Mouse (Mus musculus): Measurements from ENCODE around the gene Rtca. TPM values are rescaled to one million over a fixed set of nuclear protein-coding genes. Genes with fewer than 3 reads are reported as not detected.

Gene Rtca
- polyA plus RNA-seq, 1 experiment, result 29.6 TPM

DNA sequence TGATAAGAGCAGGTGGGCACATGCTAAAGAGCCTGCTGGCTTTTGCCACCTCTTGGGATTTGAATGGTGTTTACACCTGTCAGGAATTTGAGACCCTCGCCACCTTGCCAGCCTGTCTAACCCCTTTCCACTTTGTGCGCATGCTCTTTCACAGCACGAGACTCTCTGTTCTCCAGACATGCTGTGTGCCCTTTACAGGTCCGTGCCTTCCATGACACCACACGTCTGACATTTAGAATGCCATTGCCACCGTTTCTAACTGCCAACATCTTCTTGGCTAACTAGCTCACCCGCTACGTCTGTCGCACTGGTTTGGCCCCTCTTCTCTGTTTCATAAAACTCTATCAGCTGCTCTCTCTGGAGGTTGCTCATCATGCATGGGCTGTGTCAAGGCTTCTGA, 63.7 kb downstream of the Rtca start:
- no peak overlapping the region for H3K4me3 ChIP-seq (ENCODE audit: low read depth, low read length)
- WGBS, result 85% methylated on average over 9 of the region's 9 CpGs
- H3K4me1 ChIP-seq (ENCODE audit: control insufficient read depth, insufficient read depth, insufficient read length, low read length), result peaks cover 5% of the 10 kb centered on the region
- H3K36me3 ChIP-seq (ENCODE audit: control insufficient read depth, insufficient read depth, low read length), result no peaks in the 10 kb centered on the region
- TF ChIP-seq POLR2A (IDR thresholded peaks at IDR 0.05; ENCODE audit: low read depth, low read length), result no peak
- no peak for TF ChIP-seq CTCF (IDR thresholded peaks at IDR 0.05; ENCODE audit: extremely low read depth, insufficient read length, insufficient replicate concordance, low read depth, low read length)
- H3K27me3 ChIP-seq (ENCODE audit: control insufficient read depth, insufficient read depth, low read length), result no peaks in the 10 kb centered on the region
- no peak overlapping the region for H3K27ac ChIP-seq (ENCODE audit: insufficient read depth, low read depth, low read length)

DNA sequence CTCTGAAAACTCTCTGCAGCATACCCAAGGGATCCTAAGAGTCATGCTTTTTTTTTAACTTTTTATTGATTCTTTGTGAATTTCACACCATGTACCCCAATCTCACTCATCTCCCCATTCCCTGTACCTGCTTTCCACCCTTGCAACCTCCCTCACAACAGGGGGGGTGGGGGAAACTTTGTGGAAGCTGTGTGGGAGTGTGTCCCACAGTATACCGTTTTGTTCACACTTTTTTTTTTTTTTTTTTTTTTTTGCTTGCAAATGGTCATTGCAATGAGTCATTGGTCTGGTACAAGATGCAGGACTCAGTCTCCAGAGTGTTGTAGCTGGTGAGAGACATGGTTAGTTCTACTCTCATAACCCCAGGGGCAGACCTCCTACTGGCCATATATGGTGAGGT, 65.2 kb downstream of the Rtca start:
- Histone ChIP-seq H3K4me1 (ENCODE audit: control insufficient read depth, insufficient read depth, insufficient read length, low read length) (peaks cover 5% of the 10 kb centered on the region), H3K27ac (ENCODE audit: insufficient read depth, low read depth, low read length) (no peak overlapping the region), H3K27me3 (ENCODE audit: control insufficient read depth, insufficient read depth, low read length) (no peaks in the 10 kb centered on the region), H3K36me3 (ENCODE audit: control insufficient read depth, insufficient read depth, low read length) (no peaks in the 10 kb centered on the region), H3K4me3 (ENCODE audit: low read depth, low read length) (no peak overlapping the region)
- 68% methylated on average over 1 of the region's 1 CpGs for WGBS
- TF ChIP-seq CTCF (IDR thresholded peaks at IDR 0.05; ENCODE audit: extremely low read depth, insufficient read length, insufficient replicate concordance, low read depth, low read length), result no peak
- no peak for TF ChIP-seq POLR2A (IDR thresholded peaks at IDR 0.05; ENCODE audit: low read depth, low read length)

DNA sequence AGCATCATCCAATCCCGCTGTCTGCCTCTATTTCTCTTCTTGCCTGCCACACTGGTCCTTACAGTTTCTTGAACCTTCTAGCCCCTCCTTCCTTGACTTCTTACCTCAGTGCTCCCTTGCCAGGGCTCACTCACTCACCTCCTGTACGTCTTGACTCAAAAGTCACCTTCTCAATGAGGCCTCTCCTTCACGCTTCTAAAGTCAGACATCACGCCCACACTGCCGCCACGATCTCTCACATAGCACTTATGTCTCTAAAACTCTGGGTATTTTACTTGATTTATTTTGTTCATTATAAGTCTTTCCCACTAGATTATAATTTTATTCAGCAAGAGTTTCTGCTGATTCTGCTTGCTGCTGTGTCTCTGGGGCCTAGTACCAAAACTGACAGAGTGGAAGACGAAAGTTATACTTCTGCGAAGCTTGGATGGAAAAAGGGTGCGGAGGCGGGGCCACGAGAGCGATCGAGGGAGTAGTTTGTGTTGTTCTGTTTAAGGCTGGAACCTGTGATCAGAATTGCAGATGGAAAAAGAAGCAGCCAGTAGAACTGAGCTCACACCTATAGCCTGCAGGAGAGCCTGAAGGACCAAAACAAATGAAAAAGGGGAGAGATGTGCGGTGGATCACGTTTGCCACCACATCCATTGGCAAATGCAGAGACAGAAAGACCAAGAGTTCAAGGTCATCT, 66.3 kb downstream of the Rtca start:
- no peak overlapping the region for H3K27ac ChIP-seq (ENCODE audit: insufficient read depth, low read depth, low read length)
- no peak for TF ChIP-seq POLR2A (IDR thresholded peaks at IDR 0.05; ENCODE audit: low read depth, low read length)
- TF ChIP-seq CTCF (IDR thresholded peaks at IDR 0.05; ENCODE audit: extremely low read depth, insufficient read length, insufficient replicate concordance, low read depth, low read length), result no peak
- peaks cover 7% of the 10 kb centered on the region for H3K4me1 ChIP-seq (ENCODE audit: control insufficient read depth, insufficient read depth, insufficient read length, low read length)
- no peaks in the 10 kb centered on the region for H3K36me3 ChIP-seq (ENCODE audit: control insufficient read depth, insufficient read depth, low read length)
- H3K27me3 ChIP-seq (ENCODE audit: control insufficient read depth, insufficient read depth, low read length), result no peaks in the 10 kb centered on the region
- 91% methylated on average over 15 of the region's 15 CpGs for WGBS
- H3K4me3 ChIP-seq (ENCODE audit: low read depth, low read length), result no peak overlapping the region

DNA sequence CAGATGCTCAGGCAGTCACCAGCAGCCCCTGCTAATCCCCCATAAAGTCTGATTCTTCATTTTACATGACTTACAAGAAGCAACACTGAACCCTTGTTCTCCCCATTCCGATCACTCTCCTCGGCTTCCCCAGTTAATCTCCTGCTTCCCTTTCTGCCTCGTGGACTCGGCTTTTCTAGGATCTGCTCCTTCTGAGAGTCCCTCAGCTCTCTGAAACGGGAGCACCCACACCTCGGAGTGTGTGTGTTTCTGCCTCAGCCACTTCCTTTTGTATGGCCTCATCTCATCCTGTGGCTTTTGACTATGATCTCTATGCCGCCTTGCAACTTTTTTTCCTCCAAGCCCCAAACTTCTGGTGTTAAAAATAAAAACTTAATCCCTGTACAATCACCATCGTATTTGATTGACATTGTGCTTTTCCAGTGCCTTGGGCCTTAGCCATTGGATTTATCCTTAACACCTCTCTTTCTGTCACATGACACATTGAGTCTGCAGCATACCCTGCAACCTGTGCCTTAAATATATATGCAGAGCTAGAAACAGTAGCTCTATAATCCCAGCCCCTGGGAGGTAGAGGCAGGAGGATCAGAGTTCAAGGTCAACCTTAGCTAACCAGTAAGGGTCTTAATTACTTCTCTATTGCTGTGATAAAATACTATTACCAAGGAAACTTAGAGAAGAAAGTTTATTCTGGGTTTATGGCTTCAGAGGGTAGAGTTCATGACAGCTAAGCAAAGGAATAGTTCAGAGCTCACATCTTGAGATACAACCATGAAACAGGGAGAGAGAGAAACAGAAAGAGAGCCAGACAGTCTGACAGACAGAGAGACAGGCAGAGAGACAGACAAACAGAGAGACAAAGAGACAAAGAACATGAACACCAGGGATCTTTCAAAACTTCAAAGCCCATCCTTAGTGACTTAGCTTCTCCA, 67.7 kb downstream of the Rtca start:
- peaks cover 9% of the 10 kb centered on the region for H3K4me1 ChIP-seq (ENCODE audit: control insufficient read depth, insufficient read depth, insufficient read length, low read length)
- H3K4me3 ChIP-seq (ENCODE audit: low read depth, low read length), result peak overlapping the region; percentile 22; the same call in 1 of the 2 replicates
- no peak for TF ChIP-seq POLR2A (IDR thresholded peaks at IDR 0.05; ENCODE audit: low read depth, low read length)
- no peak for TF ChIP-seq CTCF (IDR thresholded peaks at IDR 0.05; ENCODE audit: extremely low read depth, insufficient read length, insufficient replicate concordance, low read depth, low read length)
- WGBS, result 48% methylated on average over 8 of the region's 8 CpGs
- H3K27ac ChIP-seq (ENCODE audit: insufficient read depth, low read depth, low read length), result peak overlapping the region; percentile 54; the same call in 1 of the 2 replicates
- H3K27me3 ChIP-seq (ENCODE audit: control insufficient read depth, insufficient read depth, low read length), result no peaks in the 10 kb centered on the region
- no peaks in the 10 kb centered on the region for H3K36me3 ChIP-seq (ENCODE audit: control insufficient read depth, insufficient read depth, low read length)

Other genes with a start within 250 kb of the Rtca start
- 6.6 and 8.6 TPM in 2 replicates for gene Cdc14a, start 84.2 kb downstream of the Rtca start, polyA plus RNA-seq (2012; rRNA removed)
- gene Dbt, start 4.9 kb upstream of the Rtca start, polyA plus RNA-seq (2012; rRNA removed), result 1.2 and 1.3 TPM in 2 replicates
- gene Lrrc39, start 54.8 kb upstream of the Rtca start, polyA plus RNA-seq (2012; rRNA removed), result 0.10 and 0.18 TPM in 2 replicates
- gene Sass6, start 86.8 kb upstream of the Rtca start, polyA plus RNA-seq (2012; rRNA removed), result 0.11 and 1.2 TPM in 2 replicates
- gene Trmt13, start 106.4 kb upstream of the Rtca start, polyA plus RNA-seq (2012; rRNA removed), result 0.58 and 1.2 TPM in 2 replicates
- 4.0 and 6.7 TPM in 2 replicates for gene Mfsd14a, start 154.5 kb upstream of the Rtca start, polyA plus RNA-seq (2012; rRNA removed)
- gene Gm43191, start 173.1 kb upstream of the Rtca start, polyA plus RNA-seq (2012; rRNA removed), result not detected in 2 replicates
- 18.3 and 22.3 TPM in 2 replicates for gene Slc35a3, start 204.6 kb upstream of the Rtca start, polyA plus RNA-seq (2012; rRNA removed)